Mouse (Mus musculus): ENCODE measurements around the gene Fam173a. TPM values are rescaled to one million over a fixed set of nuclear protein-coding genes. Genes with fewer than 3 reads are reported as not detected.

Gene Fam173a
- total RNA-seq, 2 experiments from 2014 or later = 79.7 to 82.2 TPM

Small RNAs within 50 kb of the gene (microRNA-seq; reads per million reads assigned to microRNA genes)
- gene Gm25083 (0 reads per million in 2 experiments), gene Mir3082 (3.4 to 5.0 reads per million in 2 experiments), gene Mir6966 (0.99 to 3.4 reads per million in 2 experiments)

Other genes with a start within 250 kb of the Fam173a start
- gene Sox8, start 222.2 kb downstream of the Fam173a start, total RNA-seq (2021) = 10 to 100 TPM; 52.1 to 55.3 TPM
- gene Lmf1, start 213.8 kb downstream of the Fam173a start, total RNA-seq (2021) = 10 to 100 TPM; 20.4 to 23.7 TPM
- gene Gng13, start 75.7 kb downstream of the Fam173a start, total RNA-seq (2021) = 100 to 1,000 TPM; 176 to 196 TPM
- 1 to 10 TPM; 2.4 to 3.0 TPM for gene Chtf18, start 65.5 kb downstream of the Fam173a start, total RNA-seq (2021)
- gene Rpusd1, start 65.2 kb downstream of the Fam173a start, total RNA-seq (2021) = 10 to 100 TPM; 46.9 to 48.7 TPM
- gene Mslnl, start 56.9 kb downstream of the Fam173a start, total RNA-seq (2021) = under 1 TPM in 1 of 2 experiments, not detected in 1; 0.25 TPM
- gene Msln, start 38.5 kb downstream of the Fam173a start, total RNA-seq (2021) = 1 to 10 TPM; 2.2 to 3.8 TPM
- 10 to 100 TPM; 33.4 to 34.4 TPM for gene Narfl, start 19.1 kb downstream of the Fam173a start, total RNA-seq (2021)
- 100 to 1,000 TPM; 109 to 122 TPM for gene Haghl, start 7.2 kb downstream of the Fam173a start, total RNA-seq (2021)
- under 1 TPM in 1 of 2 experiments, not detected in 1; 0.21 TPM for gene Ccdc78, start 6.3 kb downstream of the Fam173a start, total RNA-seq (2021)
- gene AC134908.4, start 2.8 kb upstream of the Fam173a start, total RNA-seq (2021) = 1 to 10 TPM in 1 of 2 experiments, not detected in 1; 1.0 TPM
- gene Metrn, start 4.2 kb upstream of the Fam173a start, total RNA-seq (2021) = 10 to 100 TPM; 72.5 to 86.7 TPM
- gene Fbxl16, start 16.2 kb upstream of the Fam173a start, total RNA-seq (2021) = 100 to 1,000 TPM; 648 to 673 TPM
- 10 to 100 TPM; 25.1 to 25.4 TPM for gene Wdr24, start 30.7 kb upstream of the Fam173a start, total RNA-seq (2021)
- 10 to 100 TPM; 55.9 to 57.6 TPM for gene Jmjd8, start 36.0 kb upstream of the Fam173a start, total RNA-seq (2021)
- gene Stub1, start 40.5 kb upstream of the Fam173a start, total RNA-seq (2021) = 100 to 1,000 TPM; 171 to 173 TPM
- 10 to 100 TPM; 59.0 to 59.7 TPM for gene Rhbdl1, start 44.4 kb upstream of the Fam173a start, total RNA-seq (2021)
- gene Gm20683, start 48.9 kb upstream of the Fam173a start, total RNA-seq (2021) = 10 to 100 TPM; 23.0 to 25.2 TPM
- 10 to 100 TPM; 76.9 to 84.4 TPM for gene Rhot2, start 52.0 kb upstream of the Fam173a start, total RNA-seq (2021)
- gene Wdr90, start 68.6 kb upstream of the Fam173a start, total RNA-seq (2021) = 10 to 100 TPM; 29.8 to 31.4 TPM
- 10 to 100 TPM; 21.1 to 22.2 TPM for gene Mcrip2, start 75.9 kb upstream of the Fam173a start, total RNA-seq (2021)
- gene Mettl26, start 82.2 kb upstream of the Fam173a start, total RNA-seq (2021) = 10 to 100 TPM; 34.8 to 38.1 TPM
- gene Wfikkn1, start 88.0 kb upstream of the Fam173a start, total RNA-seq (2021) = 1 to 10 TPM; 1.3 to 2.5 TPM
- gene Rab40c, start 126.8 kb upstream of the Fam173a start, total RNA-seq (2021) = 10 to 100 TPM; 46.7 to 50.9 TPM
- 100 to 1,000 TPM; 116 to 118 TPM for gene Pigq, start 152.0 kb upstream of the Fam173a start, total RNA-seq (2021)
- not detected for gene Nhlrc4, start 152.1 kb upstream of the Fam173a start, total RNA-seq (2021)
- under 1 TPM in 1 of 2 experiments, not detected in 1; 0.23 TPM for gene A930017K11Rik, start 159.7 kb upstream of the Fam173a start, total RNA-seq (2021)
- 10 to 100 TPM; 47.0 to 51.6 TPM for gene Capn15, start 192.9 kb upstream of the Fam173a start, total RNA-seq (2021)

Data from left cerebral cortex, postnatal 25 days (tissue).